Mouse (Mus musculus) G1E (cell line): ENCODE results near the gene Lamc1. TPM values are rescaled to one million over a fixed set of nuclear protein-coding genes. Genes with fewer than 3 reads are reported as not detected.

ENCODE experiments used
- ATAC-seq: 2 replicates; pipeline ENCODE4 v1.8.0; 2016; ENCODE audit warnings: mild to moderate bottlenecking; ENCODE audit not compliant: insufficient number of reproducible peaks, poor library complexity, low FRiP score, severe bottlenecking; ENCODE audit errors: extremely low read depth
- DNase-seq: peaks from one replicate; pipeline ENCODE4 v3.0.0; 2012; ENCODE audit warnings: low spot score
- H3K27me3 ChIP-seq: 2 replicates; pipeline ENCODE4 v1.6.1; 2012; ENCODE audit warnings: mild to moderate bottlenecking, low read length, inconsistent platforms; ENCODE audit not compliant: insufficient read depth
- H3K36me3 ChIP-seq: replicated peaks from 2 replicates; pipeline ENCODE3; 2012; ENCODE audit warnings: mild to moderate bottlenecking, inconsistent platforms
- H3K4me1 ChIP-seq: 2 replicates; pipeline ENCODE4 v1.6.1; 2012; ENCODE audit warnings: low read depth, low read length, inconsistent platforms, mixed read lengths; ENCODE audit not compliant: insufficient read depth
- H3K4me3 ChIP-seq: 2 replicates; pipeline ENCODE4 v1.5.1; 2012; ENCODE audit warnings: low read depth, mild to moderate bottlenecking, inconsistent platforms, low read length, moderate library complexity, mixed read lengths
- H3K9me3 ChIP-seq: replicated peaks from 2 replicates; pipeline ENCODE4 v1.6.1; 2012; ENCODE audit warnings: inconsistent platforms
- CTCF ChIP-seq: IDR thresholded peaks from 2 replicates; pipeline ENCODE4 v1.5.1; 2012; ENCODE audit warnings: low read depth, low read length, inconsistent platforms, mixed read lengths
- GATA1 ChIP-seq: IDR thresholded peaks from 2 replicates; pipeline ENCODE4 v1.6.1; 2012; ENCODE audit warnings: borderline replicate concordance, low read length, inconsistent platforms, mixed read lengths
- GATA2 ChIP-seq: IDR thresholded peaks from 2 replicates; pipeline ENCODE4 v1.6.1; 2012; ENCODE audit warnings: low read depth, low read length, inconsistent platforms, borderline replicate concordance
- POLR2AphosphoS5 ChIP-seq: IDR thresholded peaks from 2 replicates; pipeline ENCODE4 v1.6.1; 2012; ENCODE audit warnings: low read depth, low read length, inconsistent platforms; ENCODE audit not compliant: insufficient replicate concordance
- TAL1 ChIP-seq: conservative IDR thresholded peaks from 2 replicates; pipeline ENCODE4 v1.6.1; 2012; ENCODE audit warnings: low read depth, low read length, inconsistent platforms, mixed read lengths
- polyA plus RNA-seq: library from polyadenylated mRNA; stranded (reverse); fragments of >175 nt; gene quantifications from 2 replicates; pipeline ENCODE4 v1.2.3, GENCODE M21; 2012
- total RNA-seq, 2 experiments: library from RNA; stranded (forward) in 1 of 2; stranded (reverse) in 1 of 2; fragments of 200-1000 nt in 1 of 2; fragments of >200 nt in 1 of 2; fragmentation: Nextera tagmentation in 1 of 2; gene quantifications; 2 replicates each; pipeline ENCODE4 v1.2.3; 2014 to 2017

The Lamc1 gene
- total and polyA plus RNA-seq, 3 experiments: 19.0 to 81.0 (median 26.1) TPM

DNA sequence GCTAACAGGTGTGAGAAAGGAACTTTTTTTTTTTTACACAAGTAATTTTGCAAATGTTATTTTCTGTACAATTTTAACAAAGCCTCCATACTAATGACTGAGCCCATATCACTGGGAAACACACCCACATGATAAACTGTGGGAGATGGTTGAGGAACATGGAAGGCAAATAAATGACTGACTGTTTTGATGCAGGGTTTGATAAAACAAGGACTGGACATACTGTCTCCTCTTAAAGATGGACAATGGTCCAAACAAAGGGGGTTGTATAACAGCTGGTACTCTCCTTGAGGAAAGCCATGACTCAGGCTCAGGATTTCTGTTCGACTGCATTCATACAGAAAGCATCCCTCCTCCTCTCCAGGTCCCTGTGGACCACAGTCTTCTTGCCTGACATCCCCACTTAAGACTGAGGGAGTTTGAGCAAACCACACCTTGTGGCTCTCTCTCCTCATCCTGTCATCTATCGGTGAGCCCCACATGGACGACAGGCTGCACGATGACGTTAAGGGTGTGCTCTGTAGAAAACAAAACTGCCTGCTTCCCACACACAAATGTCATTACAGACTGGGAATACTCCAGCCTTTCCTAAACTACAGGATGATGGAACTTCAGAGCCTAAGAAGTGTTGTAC, 50.1 kb downstream of the Lamc1 start:
- H3K4me1 ChIP-seq: peaks cover 57% of the 10 kb centered on the region
- H3K9me3 ChIP-seq: no peaks in the 10 kb centered on the region
- DNase-seq (no peak), ATAC-seq (no peak)
- H3K36me3 ChIP-seq: peaks cover 27% of the 10 kb centered on the region
- no peaks in the 10 kb centered on the region for H3K27me3 ChIP-seq
- TF ChIP-seq GATA1: no peak
- TF ChIP-seq TAL1: no peak
- no peak for TF ChIP-seq GATA2
- TF ChIP-seq CTCF: no peak
- no peak for TF ChIP-seq POLR2AphosphoS5
- no peak overlapping the region for H3K4me3 ChIP-seq

GRCm38 (mm10) chr1:153281483-153281882, 51.1 kb downstream of the Lamc1 start:
- DNase-seq (no peak), ATAC-seq (no peak)
- no peaks in the 10 kb centered on the region for H3K9me3 ChIP-seq
- TF ChIP-seq POLR2AphosphoS5 (no peak), GATA2 (no peak), TAL1 (no peak), GATA1 (no peak)
- peaks cover 65% of the 10 kb centered on the region for H3K4me1 ChIP-seq
- peaks cover 28% of the 10 kb centered on the region for H3K36me3 ChIP-seq
- no peaks in the 10 kb centered on the region for H3K27me3 ChIP-seq
- no peak overlapping the region for H3K4me3 ChIP-seq

DNA sequence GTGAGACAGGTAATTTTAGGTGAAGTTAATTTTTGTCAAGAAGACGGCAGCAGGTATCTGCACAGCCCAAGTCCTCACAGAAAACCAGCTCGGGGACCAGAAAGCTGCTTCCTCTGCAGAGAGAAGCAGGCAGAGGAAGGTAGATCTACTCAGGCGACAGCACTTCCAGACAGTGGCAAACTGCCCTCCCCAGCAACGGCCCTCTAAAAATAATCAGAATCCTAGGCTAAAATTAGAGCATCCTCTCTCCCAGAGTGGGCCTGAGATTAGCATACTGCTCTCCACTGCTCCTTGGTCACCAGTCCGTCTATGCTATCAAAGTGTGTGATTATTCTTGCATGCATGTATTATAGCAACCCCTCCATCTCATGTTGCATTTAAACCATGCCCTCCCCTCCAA, 52.2 kb downstream of the Lamc1 start:
- Histone ChIP-seq H3K4me1 (peaks cover 64% of the 10 kb centered on the region), H3K4me3 (no peak overlapping the region), H3K9me3 (no peaks in the 10 kb centered on the region), H3K27me3 (no peaks in the 10 kb centered on the region), H3K36me3 (peaks cover 19% of the 10 kb centered on the region)
- DNase-seq: no peak
- TF ChIP-seq CTCF: no peak
- no peak for TF ChIP-seq GATA2
- TF ChIP-seq TAL1: no peak
- TF ChIP-seq GATA1: no peak
- TF ChIP-seq POLR2AphosphoS5: no peak
- ATAC-seq: no peak

GRCm38 (mm10) chr1:153278028-153278613, 54.5 kb downstream of the Lamc1 start:
- peak; percentile 17 for DNase-seq
- Histone ChIP-seq H3K27me3 (no peaks in the 10 kb centered on the region), H3K4me1 (peaks cover 74% of the 10 kb centered on the region), H3K9me3 (no peaks in the 10 kb centered on the region), H3K36me3 (peaks cover 13% of the 10 kb centered on the region), H3K4me3 (no peak overlapping the region; the same call in 1 of the 2 replicates)
- TF ChIP-seq GATA2 (no peak), GATA1 (no peak), POLR2AphosphoS5 (no peak), TAL1 (no peak), CTCF (no peak)
- ATAC-seq: no peak

DNA sequence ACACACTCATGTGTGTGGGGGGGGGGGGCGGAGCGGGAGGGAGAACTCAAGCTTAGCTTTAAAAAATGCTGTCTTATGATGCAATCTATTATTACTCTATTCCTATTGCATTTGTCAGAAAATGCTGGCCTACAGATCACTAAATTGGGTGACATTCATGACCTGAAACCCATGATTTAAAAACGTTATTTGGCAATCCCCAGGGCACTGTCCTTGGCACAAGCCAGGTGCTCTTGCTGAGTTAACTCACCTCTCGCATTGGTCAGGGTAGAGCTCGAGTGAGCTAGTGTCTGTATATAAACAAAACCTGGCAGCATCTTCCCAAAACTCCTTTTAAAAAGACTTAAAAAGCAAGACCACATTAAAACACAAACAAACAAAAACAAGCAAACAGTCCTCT, 57.1 kb downstream of the Lamc1 start:
- no peak for ATAC-seq
- DNase-seq: no peak

DNA sequence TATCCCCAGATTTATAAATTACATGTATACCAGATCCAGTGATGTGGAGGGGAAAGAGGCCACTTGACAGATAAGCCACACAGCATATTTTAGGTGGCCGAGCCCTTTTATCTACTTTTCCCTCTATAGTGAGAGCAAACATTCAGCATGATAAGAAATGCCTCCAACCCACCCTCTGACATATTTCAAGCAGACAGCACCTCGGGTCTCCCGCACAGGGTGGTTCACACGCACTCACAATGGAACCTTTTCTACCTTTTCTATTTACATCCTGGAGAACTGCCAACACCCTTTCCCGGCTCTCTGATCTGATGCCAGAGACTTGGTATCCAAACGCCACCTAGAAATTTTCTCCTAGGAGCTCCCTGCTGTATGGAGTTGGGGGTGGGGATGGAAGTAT, 58.0 kb downstream of the Lamc1 start:
- Histone ChIP-seq H3K4me3 (no peak overlapping the region; the same call in 1 of the 2 replicates), H3K9me3 (no peaks in the 10 kb centered on the region), H3K27me3 (no peaks in the 10 kb centered on the region), H3K4me1 (peaks cover 82% of the 10 kb centered on the region), H3K36me3 (peaks cover 29% of the 10 kb centered on the region)
- no peak for ATAC-seq
- no peak for DNase-seq
- TF ChIP-seq GATA2 (no peak), POLR2AphosphoS5 (no peak)

More for the DNA sequence above, 57.1 kb downstream of the Lamc1 start:
- TF ChIP-seq TAL1 (no peak), GATA1 (no peak), GATA2 (no peak), CTCF (no peak), POLR2AphosphoS5 (no peak)
- Histone ChIP-seq H3K4me3 (no peak overlapping the region), H3K4me1 (peaks cover 77% of the 10 kb centered on the region), H3K27me3 (no peaks in the 10 kb centered on the region), H3K36me3 (peaks cover 27% of the 10 kb centered on the region), H3K9me3 (no peaks in the 10 kb centered on the region)

GRCm38 (mm10) chr1:153273657-153274056, 58.9 kb downstream of the Lamc1 start:
- no peaks in the 10 kb centered on the region for H3K9me3 ChIP-seq
- peak; percentile 92 for ATAC-seq
- peak; percentile 69 for TF ChIP-seq TAL1
- no peak for TF ChIP-seq POLR2AphosphoS5
- DNase-seq: peak; percentile 74
- H3K27me3 ChIP-seq: no peaks in the 10 kb centered on the region
- peaks cover 34% of the 10 kb centered on the region for H3K36me3 ChIP-seq
- peak overlapping the region; percentile 55; the same call in 1 of the 2 replicates for H3K4me3 ChIP-seq
- H3K4me1 ChIP-seq: peaks cover 82% of the 10 kb centered on the region
